21 mouse cellular contexts compared by ENCODE assay signal in the genomic region with DNA sequence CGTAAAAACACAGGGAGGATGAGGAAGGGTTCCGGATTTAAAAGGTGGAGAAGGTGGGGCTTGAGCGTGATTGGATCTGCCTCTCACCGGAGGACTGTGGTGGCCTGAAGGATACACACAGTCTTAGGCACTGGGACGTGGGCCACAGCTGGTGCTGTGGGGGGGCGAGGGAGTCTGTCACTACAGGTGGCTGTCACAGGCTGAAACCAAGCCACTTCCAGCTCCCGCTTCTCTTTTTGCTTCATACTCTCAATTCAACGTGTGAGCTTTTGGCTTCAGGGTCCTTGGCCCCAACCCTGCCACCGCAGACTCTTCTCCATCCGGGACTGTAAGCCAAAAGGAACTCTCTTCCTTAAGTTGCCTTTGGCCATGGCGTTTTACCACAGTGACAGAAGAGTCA. TPM values are rescaled to one million over a fixed set of nuclear protein-coding genes. Genes with fewer than 3 reads are reported as not detected.
DNase-seq lines count a peak whose midpoint lies in the region; ATAC-seq and TF ChIP-seq lines count a peak whose summit lies in the region.
"Had no signal": no experiment of that assay in that cellular context is flagged by ENCODE, and none has a peak within 500 bp of the region (broad histone marks: within the 10 kb centered on the region; RNA-seq: fewer than 3 reads in every experiment).

No protein-coding gene starts in this region.

- no peaks in the 10 kb centered on the region for H3K9me3 ChIP-seq in hindbrain, postnatal 0 days (ENCODE audit: low read length)
- H3K9me3 ChIP-seq in hindbrain, embryonic 16.5 days (ENCODE audit: control insufficient read depth, low read length), result no peaks in the 10 kb centered on the region
- no peaks in the 10 kb centered on the region for H3K9me3 ChIP-seq in CH12.LX (replicated peaks; ENCODE audit: low read length)
- H3K9me3 ChIP-seq in midbrain, embryonic 10.5 days (replicated peaks), result no peaks in the 10 kb centered on the region
- H3K9me3 ChIP-seq: G1E had no signal

- TF ChIP-seq RAD21 in CH12.LX (IDR thresholded peaks at IDR 0.05; ENCODE audit: low read depth, low read length), result no peak

- no peak for ATAC-seq in hindbrain, postnatal 0 days
- ATAC-seq in hindbrain, embryonic 16.5 days, result no peak
- ATAC-seq: activated CD4-positive, CD25-positive, alpha-beta regulatory T cell, adult 4 months; CD4-positive, CD25-positive, alpha-beta regulatory T cell, adult 4 months; Patski had no signal

- peaks cover 38% of the 10 kb centered on the region; the same call in 1 of the 2 replicates for H3K36me3 ChIP-seq in hindbrain, postnatal 0 days (ENCODE audit: insufficient read depth, low read length)
- peaks cover 16% of the 10 kb centered on the region for H3K36me3 ChIP-seq in hindbrain, embryonic 16.5 days (ENCODE audit: control insufficient read depth, insufficient read depth, low read length)
- H3K36me3 ChIP-seq in CH12.LX (replicated peaks in 1 of 2; ENCODE audit: control insufficient read depth in 1 of 2, insufficient read depth in 1 of 2, low read length in 1 of 2), result peaks cover 11 to 74% of the 10 kb centered on the region in 2 experiments
- peaks cover 96% of the 10 kb centered on the region for H3K36me3 ChIP-seq in midbrain, embryonic 10.5 days
- H3K36me3 ChIP-seq: G1E had no signal

- 0 out of 2 replicates have a peak overlapping the region, but pooled peaks have one; percentile 36 for H3K27ac ChIP-seq in hindbrain, postnatal 0 days
- no peak overlapping the region for H3K27ac ChIP-seq in hindbrain, embryonic 16.5 days (ENCODE audit: low read depth, low read length)
- H3K27ac ChIP-seq in CH12.LX (ENCODE audit: insufficient read depth, low read depth), result no peak overlapping the region
- H3K27ac ChIP-seq in midbrain, embryonic 10.5 days (replicated peaks), result no peak overlapping the region

- no peaks in the 10 kb centered on the region for H3K79me2 ChIP-seq in CH12.LX (replicated peaks; ENCODE audit: control insufficient read depth, extremely low read depth, insufficient read depth, poor library complexity, severe bottlenecking)

- H3K4me2 ChIP-seq in hindbrain, postnatal 0 days (ENCODE audit: low read depth, low read length), result no peak overlapping the region
- no peak overlapping the region for H3K4me2 ChIP-seq in hindbrain, embryonic 16.5 days (ENCODE audit: low read length)
- no peak overlapping the region for H3K4me2 ChIP-seq in CH12.LX (ENCODE audit: insufficient read depth, low read depth, poor library complexity, severe bottlenecking)

- in situ Hi-C loops in CH12.LX (cut with MboI; ENCODE audit: low pct_ligation_motif_present, low pct_unique_long_range_greater_than_20kb, low sequenced_read_pairs), result no loop called here

- 90% methylated on average over 11 of the region's 11 CpGs for WGBS in hindbrain, postnatal 0 days
- 87% methylated on average over 11 of the region's 11 CpGs for WGBS in hindbrain, embryonic 16.5 days
- 95% methylated on average over 11 of the region's 11 CpGs for WGBS in midbrain, embryonic 10.5 days

- DNase-seq in hindbrain, postnatal 0 days (ENCODE audit: low spot score), result no peak
- DNase-seq in A20 (ENCODE audit: low read depth, low spot score), result peak; percentile 35
- DNase-seq in CH12.LX (ENCODE audit: extremely low read depth), result no peak
- no peak for DNase-seq in midbrain, embryonic 10.5 days (ENCODE audit: low spot score)
- DNase-seq in frontal cortex, adult 2 months (ENCODE audit: extremely low spot score in 1 of 2, low spot score in 1 of 2), result no peak
- DNase-seq: adrenal gland, adult 2 months; adrenal gland, adult 8-10 months; adrenal gland, postnatal 10 days; adrenal gland, postnatal 14 days; adrenal gland, postnatal 25 days; adrenal gland, postnatal 36 days; B cell, adult 2 months; cerebellum, adult 11 months; cerebellum, adult 11-12 months; cerebellum, adult 8-10 months had no signal

- no peak for TF ChIP-seq POLR2A in CH12.LX (IDR thresholded peaks at IDR 0.05; ENCODE audit: low read depth, low read length)

- TF ChIP-seq EP300 in CH12.LX (IDR thresholded peaks at IDR 0.05; ENCODE audit: low read length), result peak; percentile 58

- dilution Hi-C loops in CH12.LX (cut with MboI; ENCODE audit: extremely low pct_ligation_motif_present, extremely low pct_unique_long_range_greater_than_20kb, low sequenced_read_pairs), result no loop called here

- no peak overlapping the region for H3K4me3 ChIP-seq in hindbrain, postnatal 0 days (ENCODE audit: low read length)
- no peak overlapping the region for H3K4me3 ChIP-seq in hindbrain, embryonic 16.5 days (ENCODE audit: low read length)
- no peak overlapping the region for H3K4me3 ChIP-seq in CH12.LX (replicated peaks in 1 of 3; ENCODE audit: low read depth in 2 of 3, low read length in 2 of 3, poor library complexity in 1 of 3)
- H3K4me3 ChIP-seq in midbrain, embryonic 10.5 days, result no peak overlapping the region

- no peak for TF ChIP-seq CTCF in hindbrain, postnatal 0 days (IDR thresholded peaks at IDR 0.05; ENCODE audit: low read depth)
- no peak for TF ChIP-seq CTCF in CH12.LX (conservative IDR thresholded peaks at IDR 0.05 in 1 of 2, IDR thresholded peaks at IDR 0.05 in 1 of 2; ENCODE audit: low read depth in 2 of 2, low read length in 2 of 2)

- no peak overlapping the region for H3K9ac ChIP-seq in hindbrain, postnatal 0 days (replicated peaks; ENCODE audit: low read length)
- no peak overlapping the region for H3K9ac ChIP-seq in hindbrain, embryonic 16.5 days (ENCODE audit: low read depth, low read length)
- H3K9ac ChIP-seq in CH12.LX (ENCODE audit: insufficient read depth, low read depth), result no peak overlapping the region

- H3K4me1 ChIP-seq in hindbrain, postnatal 0 days (ENCODE audit: insufficient read depth, low read length), result no peaks in the 10 kb centered on the region
- H3K4me1 ChIP-seq in hindbrain, embryonic 16.5 days (ENCODE audit: control insufficient read depth, insufficient read depth, low read depth, low read length), result 0 out of 2 replicates have a peak, but pooled peaks cover 4% of the 10 kb centered on the region
- peaks cover 22 to 53% of the 10 kb centered on the region in 2 experiments for H3K4me1 ChIP-seq in CH12.LX (ENCODE audit: control insufficient read depth in 1 of 2, insufficient read depth in 2 of 2)
- H3K4me1 ChIP-seq in midbrain, embryonic 10.5 days, result no peaks in the 10 kb centered on the region

- H3K27me3 ChIP-seq in hindbrain, postnatal 0 days (ENCODE audit: insufficient read depth, low read length), result no peaks in the 10 kb centered on the region
- no peaks in the 10 kb centered on the region for H3K27me3 ChIP-seq in hindbrain, embryonic 16.5 days (replicated peaks; ENCODE audit: control insufficient read depth, insufficient read depth, low read length)
- no peaks in the 10 kb centered on the region for H3K27me3 ChIP-seq in CH12.LX (replicated peaks)
- no peaks in the 10 kb centered on the region for H3K27me3 ChIP-seq in midbrain, embryonic 10.5 days (ENCODE audit: low read depth, poor library complexity, severe bottlenecking)
- H3K27me3 ChIP-seq: Patski had no signal

TF ChIP-seq in CH12.LX, 34 proteins besides CTCF, POLR2A, EP300 and RAD21:
- no peak for TF ChIP-seq MYC (IDR thresholded peaks at IDR 0.05; ENCODE audit: low read depth, low read length)
- peak; percentile 30; the same call in 1 of the 2 replicates for TF ChIP-seq IRF4 (IDR thresholded peaks at IDR 0.05; ENCODE audit: low read depth, low read length)
- TF ChIP-seq BHLHE40 (IDR thresholded peaks at IDR 0.05; ENCODE audit: low read depth, low read length), result 0 out of 2 replicates have a peak, but pooled peaks have one; percentile 19
- no peak for TF ChIP-seq POLR2AphosphoS2 (IDR thresholded peaks at IDR 0.05; ENCODE audit: low read depth, low read length)
- TF ChIP-seq TCF12 (IDR thresholded peaks at IDR 0.05; ENCODE audit: low read depth, low read length), result peak; percentile 55; the same call in 1 of the 2 replicates
- no peak for TF ChIP-seq ZKSCAN1 (IDR thresholded peaks at IDR 0.05; ENCODE audit: borderline replicate concordance, low read depth, low read length)
- no peak for TF ChIP-seq MEF2A (IDR thresholded peaks at IDR 0.05; ENCODE audit: borderline replicate concordance, low read depth, low read length)
TF ChIP-seq in CH12.LX: peak in this region for 3.

RNA-seq across cellular contexts. Expression of a gene that starts 45.1 kb away (rescaled TPM):
- total RNA-seq in hindbrain, postnatal 0 days (2014; rRNA removed), result 229 and 236 TPM in 2 replicates
- polyA plus RNA-seq in hindbrain, postnatal 0 days (2015; fragmentation: Nextera tagmentation; extraction: Ambion mirVana), result 28.4 and 30.4 TPM in 2 replicates
- polyA plus RNA-seq in hindbrain, embryonic 16.5 days (2015; fragmentation: Nextera tagmentation; extraction: Ambion mirVana), result 35.3 and 40.4 TPM in 2 replicates
- total RNA-seq in CH12.LX (2012; rRNA removed) (20.6 and 25.4 TPM in 2 replicates), CH12.LX (2014; rRNA removed) (12.9 and 16.7 TPM in 2 replicates)
- 22.9 and 29.7 TPM in 2 replicates for polyA plus RNA-seq in CH12.LX (2012; ENCODE audit: insufficient read length, low read depth)
- 31.4 and 32.0 TPM in 2 replicates for polyA plus RNA-seq in midbrain, embryonic 10.5 days (2016; fragmentation: Nextera tagmentation; extraction: Ambion mirVana)
- 175 and 184 TPM in 2 replicates for polyA plus RNA-seq in frontal cortex, adult 2 months (2012; rRNA removed)
- total RNA-seq: G1E, MEL had no signal
- polyA plus RNA-seq: G1E had no signal
